Mouse (Mus musculus): ENCODE data around the gene Gm10972. TPM values are rescaled to one million over a fixed set of nuclear protein-coding genes. Genes with fewer than 3 reads are reported as not detected.

The Gm10972 gene
- polyA plus RNA-seq, 1 experiment from 2014 or later: not detected

DNA sequence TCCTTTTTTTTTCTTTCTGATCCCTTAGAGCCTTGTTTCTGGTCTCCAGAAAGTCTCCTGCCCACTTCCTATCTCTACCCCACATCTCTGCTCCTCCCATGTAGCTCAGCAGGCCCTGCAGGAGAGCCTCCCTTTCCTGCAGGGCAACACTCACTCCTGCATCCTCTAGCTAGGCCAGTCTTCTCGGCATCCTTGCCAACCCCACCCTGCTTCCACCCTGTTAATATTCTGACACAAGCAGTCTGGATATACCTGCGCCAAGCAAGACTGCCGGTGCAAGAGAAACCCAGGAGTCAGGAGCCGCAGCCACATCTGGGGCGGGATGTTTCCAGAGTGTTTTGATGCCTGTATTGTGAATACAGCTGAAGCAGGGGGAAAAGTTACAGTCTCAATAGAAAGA is 31.1 kb upstream of the Gm10972 start:
- WGBS: 70% methylated on average over 5 of the region's 5 CpGs
- Histone ChIP-seq H3K4me1 (ENCODE audit: insufficient read depth) (no peaks in the 10 kb centered on the region), H3K4me3 (ENCODE audit: low read depth, low read length) (no peak overlapping the region), H3K9me3 (ENCODE audit: low read depth, low read length) (no peaks in the 10 kb centered on the region), H3K36me3 (ENCODE audit: insufficient read depth) (no peaks in the 10 kb centered on the region), H3K27me3 (ENCODE audit: insufficient read depth, low read length) (no peaks in the 10 kb centered on the region), H3K27ac (ENCODE audit: low read depth) (no peak overlapping the region), H3K9ac (no peak overlapping the region), H3K4me2 (no peak overlapping the region)
- no peak for DNase-seq
- ATAC-seq (ENCODE audit: insufficient read depth): no peak
- no peak for TF ChIP-seq CTCF (IDR thresholded peaks at IDR 0.05; ENCODE audit: low read depth)

GRCm38 (mm10) chr3:94612274-94612673 is 30.6 kb upstream of the Gm10972 start:
- Histone ChIP-seq H3K36me3 (ENCODE audit: insufficient read depth) (no peaks in the 10 kb centered on the region), H3K27me3 (ENCODE audit: insufficient read depth, low read length) (no peaks in the 10 kb centered on the region), H3K9me3 (ENCODE audit: low read depth, low read length) (no peaks in the 10 kb centered on the region), H3K27ac (ENCODE audit: low read depth) (no peak overlapping the region), H3K9ac (no peak overlapping the region), H3K4me3 (ENCODE audit: low read depth, low read length) (no peak overlapping the region), H3K4me1 (ENCODE audit: insufficient read depth) (no peaks in the 10 kb centered on the region), H3K4me2 (no peak overlapping the region)
- no peak for TF ChIP-seq CTCF (IDR thresholded peaks at IDR 0.05; ENCODE audit: low read depth)
- 78% methylated on average over 1 of the region's 1 CpGs for WGBS
- DNase-seq (no peak), ATAC-seq (ENCODE audit: insufficient read depth) (no peak)

GRCm38 (mm10) chr3:94613258-94613878 is 29.5 kb upstream of the Gm10972 start:
- ATAC-seq (ENCODE audit: insufficient read depth) (no peak), DNase-seq (no peak)
- Histone ChIP-seq H3K4me2 (no peak overlapping the region), H3K4me1 (ENCODE audit: insufficient read depth) (no peaks in the 10 kb centered on the region), H3K27me3 (ENCODE audit: insufficient read depth, low read length) (no peaks in the 10 kb centered on the region), H3K4me3 (ENCODE audit: low read depth, low read length) (no peak overlapping the region), H3K9ac (no peak overlapping the region), H3K36me3 (ENCODE audit: insufficient read depth) (no peaks in the 10 kb centered on the region), H3K27ac (ENCODE audit: low read depth) (no peak overlapping the region), H3K9me3 (ENCODE audit: low read depth, low read length) (no peaks in the 10 kb centered on the region)
- TF ChIP-seq CTCF (IDR thresholded peaks at IDR 0.05; ENCODE audit: low read depth): no peak
- 63% methylated on average over 7 of the region's 7 CpGs for WGBS

DNA sequence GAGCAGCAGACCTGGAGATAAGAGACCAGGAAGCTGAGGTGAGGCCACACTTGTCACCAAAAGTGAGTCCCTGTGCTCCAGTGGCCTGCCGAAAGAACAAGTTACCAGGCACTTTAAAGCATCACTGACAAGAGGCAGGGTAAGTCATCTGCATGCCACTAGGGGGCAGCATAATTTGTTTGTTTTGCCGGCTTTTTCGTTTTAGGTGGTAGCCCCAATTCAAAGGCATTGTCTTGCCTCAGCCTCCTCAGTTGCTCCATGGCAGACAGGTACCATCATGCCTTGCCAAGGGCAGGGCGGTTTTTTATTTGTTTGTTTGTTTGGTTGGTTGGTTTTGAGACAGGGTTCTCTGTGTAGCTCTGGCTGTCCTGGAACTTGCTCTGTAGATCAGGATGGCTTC is 26.2 kb upstream of the Gm10972 start:
- Histone ChIP-seq H3K4me3 (ENCODE audit: low read depth, low read length) (no peak overlapping the region), H3K36me3 (ENCODE audit: insufficient read depth) (no peaks in the 10 kb centered on the region), H3K27me3 (ENCODE audit: insufficient read depth, low read length) (no peaks in the 10 kb centered on the region), H3K9me3 (ENCODE audit: low read depth, low read length) (no peaks in the 10 kb centered on the region), H3K4me1 (ENCODE audit: insufficient read depth) (no peaks in the 10 kb centered on the region), H3K4me2 (no peak overlapping the region), H3K27ac (ENCODE audit: low read depth) (no peak overlapping the region), H3K9ac (no peak overlapping the region)
- ATAC-seq (ENCODE audit: insufficient read depth): no peak
- TF ChIP-seq CTCF (IDR thresholded peaks at IDR 0.05; ENCODE audit: low read depth): peak; percentile 61
- WGBS: 78% methylated on average over 4 of the region's 4 CpGs
- DNase-seq: peak; percentile 62

DNA sequence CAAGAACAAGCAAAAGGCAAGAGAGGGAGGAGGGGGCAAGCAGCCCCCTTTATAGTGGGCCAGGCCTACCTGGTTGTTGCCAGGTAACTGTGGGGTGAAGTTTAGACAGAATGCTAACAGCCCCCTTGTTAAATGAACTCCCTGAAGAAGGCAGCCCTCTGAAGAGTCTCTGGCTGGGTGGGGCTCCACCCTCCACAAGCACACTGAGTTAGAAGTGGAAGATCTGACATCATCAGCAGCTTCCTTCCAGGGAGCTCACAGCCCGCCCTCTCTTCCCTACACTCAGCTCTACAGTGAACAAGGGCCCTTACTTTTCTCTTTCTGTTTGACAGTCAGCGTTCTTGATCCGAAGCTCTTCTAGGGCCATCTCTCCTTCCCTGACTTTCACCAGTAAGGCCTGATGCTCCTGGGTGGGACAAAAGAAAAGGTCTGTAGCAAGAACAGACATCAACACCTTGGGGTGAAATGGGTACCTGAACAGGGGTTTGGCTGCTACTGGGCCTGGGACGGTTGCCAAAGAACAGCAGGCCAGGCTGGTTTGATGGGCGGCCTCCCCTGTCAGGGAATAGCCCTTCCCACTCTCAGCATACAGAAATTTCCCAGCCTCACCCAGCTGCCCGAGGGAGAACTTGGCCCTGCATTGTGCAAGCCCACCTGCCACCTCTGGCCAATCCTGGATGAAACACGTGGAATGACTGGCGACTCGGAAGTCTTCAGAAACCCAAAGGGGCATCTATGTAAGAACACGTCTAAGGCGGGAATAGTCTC is 21.0 kb upstream of the Gm10972 start:
- ATAC-seq (ENCODE audit: insufficient read depth): peak; percentile 87
- Histone ChIP-seq H3K4me3 (ENCODE audit: low read depth, low read length) (no peak overlapping the region), H3K9ac (no peak overlapping the region), H3K4me2 (no peak overlapping the region), H3K27me3 (ENCODE audit: insufficient read depth, low read length) (no peaks in the 10 kb centered on the region), H3K27ac (ENCODE audit: low read depth) (peak overlapping the region; percentile 56), H3K36me3 (ENCODE audit: insufficient read depth) (no peaks in the 10 kb centered on the region), H3K4me1 (ENCODE audit: insufficient read depth) (no peaks in the 10 kb centered on the region), H3K9me3 (ENCODE audit: low read depth, low read length) (no peaks in the 10 kb centered on the region)
- TF ChIP-seq CTCF (IDR thresholded peaks at IDR 0.05; ENCODE audit: low read depth): no peak
- WGBS: 64% methylated on average over 11 of the region's 11 CpGs
- peak; percentile 53 for DNase-seq

DNA sequence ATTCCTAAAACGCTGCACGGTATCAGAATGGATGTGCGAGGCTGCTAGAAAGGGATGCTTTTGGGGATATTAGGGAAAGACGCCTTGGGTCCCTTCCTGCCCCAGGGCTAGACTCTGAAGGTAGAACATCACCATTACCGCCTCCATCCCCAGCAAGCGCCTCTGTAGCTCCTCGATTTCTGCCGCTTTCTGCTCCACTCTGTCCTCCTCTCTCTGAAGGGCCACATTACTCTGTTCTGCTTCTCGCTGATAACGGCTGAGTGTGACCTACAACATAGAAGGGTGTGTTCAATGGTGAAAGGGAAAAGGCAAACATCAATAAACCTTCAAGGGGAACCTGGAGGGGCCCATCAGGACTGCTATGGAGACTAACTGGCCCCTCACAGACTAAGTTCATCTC is 20.4 kb upstream of the Gm10972 start:
- WGBS: 85% methylated on average over 10 of the region's 10 CpGs
- Histone ChIP-seq H3K27ac (ENCODE audit: low read depth) (peak overlapping the region; percentile 56), H3K4me1 (ENCODE audit: insufficient read depth) (no peaks in the 10 kb centered on the region), H3K4me3 (ENCODE audit: low read depth, low read length) (no peak overlapping the region), H3K4me2 (no peak overlapping the region), H3K9ac (no peak overlapping the region), H3K36me3 (ENCODE audit: insufficient read depth) (no peaks in the 10 kb centered on the region), H3K9me3 (ENCODE audit: low read depth, low read length) (no peaks in the 10 kb centered on the region), H3K27me3 (ENCODE audit: insufficient read depth, low read length) (no peaks in the 10 kb centered on the region)
- TF ChIP-seq CTCF (IDR thresholded peaks at IDR 0.05; ENCODE audit: low read depth): no peak
- DNase-seq: no peak
- ATAC-seq (ENCODE audit: insufficient read depth): no peak

GRCm38 (mm10) chr3:94624281-94624680 is 18.6 kb upstream of the Gm10972 start:
- Histone ChIP-seq H3K9ac (no peak overlapping the region), H3K27me3 (ENCODE audit: insufficient read depth, low read length) (no peaks in the 10 kb centered on the region), H3K9me3 (ENCODE audit: low read depth, low read length) (no peaks in the 10 kb centered on the region), H3K4me1 (ENCODE audit: insufficient read depth) (no peaks in the 10 kb centered on the region), H3K4me3 (ENCODE audit: low read depth, low read length) (no peak overlapping the region), H3K36me3 (ENCODE audit: insufficient read depth) (no peaks in the 10 kb centered on the region), H3K27ac (ENCODE audit: low read depth) (no peak overlapping the region), H3K4me2 (no peak overlapping the region)
- WGBS: 83% methylated on average over 4 of the region's 4 CpGs
- ATAC-seq (ENCODE audit: insufficient read depth) (no peak), DNase-seq (no peak)
- TF ChIP-seq CTCF (IDR thresholded peaks at IDR 0.05; ENCODE audit: low read depth): no peak
